12 mouse cellular contexts compared by ENCODE assay signal in genomic region chr1:78742198-78742597, GRCm38 (mm10).
A peak's percentile ranks its signal among the peaks of the same experiment; 100 is the strongest.
DNase-seq lines count a peak whose midpoint lies in the region; ATAC-seq lines count a peak whose summit lies in the region.
"Had no signal": no experiment of that assay in that cellular context is flagged by ENCODE, and none has a peak within 500 bp of the region (broad histone marks: within the 10 kb centered on the region; RNA-seq: fewer than 3 reads in every experiment).

No protein-coding gene starts in this region.

- DNase-seq in layer of hippocampus, adult 11-12 months (ENCODE audit: low spot score) = peak; percentile 68
- DNase-seq in layer of hippocampus, adult 9-10 months (ENCODE audit: low spot score) = no peak
- DNase-seq in cerebellum, adult 8-10 months = peak; percentile 16
- peak; percentile 51 to 57 for DNase-seq in cerebellum, postnatal 14 days
- peak; percentile 43 to 81 for DNase-seq in left cerebral cortex, postnatal 25 days (ENCODE audit: low spot score in 2 of 2)
- no peak for DNase-seq in lung, postnatal 10 days
- DNase-seq: liver, postnatal 0 days; retina, postnatal 1 day; thymus, postnatal 4 days had no signal

- no peak for ATAC-seq in inflammation-experienced regulatory T-cells, adult 6 months
- ATAC-seq: hindbrain, postnatal 0 days; liver, postnatal 0 days; midbrain, embryonic 16.5 days had no signal

- intact Hi-C loops in left cerebral cortex, postnatal 25 days (cut with DNase I) = no loop called here

Comparison
In these comparisons a context has a peak if more than half of its experiments do, and no peak if none do; other contexts are left out.
1. DNase-seq: peak in layer of hippocampus, adult 11-12 months (single experiment), cerebellum, adult 8-10 months (single experiment), cerebellum, postnatal 14 days (2 of 2) and left cerebral cortex, postnatal 25 days (2 of 2); none in layer of hippocampus, adult 9-10 months (single experiment) and lung, postnatal 10 days (single experiment).